In genomic region chr7:141466607-141467148, GRCm38 (mm10) we compare ENCODE assay signal across 8 mouse cellular contexts. TPM values are rescaled to one million over a fixed set of nuclear protein-coding genes. Genes with fewer than 3 reads are reported as not detected.
A peak's percentile ranks its signal among the peaks of the same experiment; 100 is the strongest.
DNase-seq lines count a peak whose midpoint lies in the region; ATAC-seq and TF ChIP-seq lines count a peak whose summit lies in the region.

No protein-coding gene starts in this region.

- peak overlapping the region; percentile 81 for H3K4me2 ChIP-seq in kidney, embryonic 15.5 days
- H3K4me2 ChIP-seq in embryonic facial prominence, embryonic 11.5 days (ENCODE audit: low read depth, low read length): peak overlapping the region; percentile 74
- H3K4me2 ChIP-seq in hindbrain, embryonic 15.5 days: peak overlapping the region; percentile 58
- H3K4me2 ChIP-seq in midbrain, postnatal 0 days (ENCODE audit: low read depth, low read length, poor library complexity, severe bottlenecking): peak overlapping the region; percentile 77

- ATAC-seq in kidney, embryonic 15.5 days (replicated peaks; ENCODE audit: low FRiP score): no peak
- ATAC-seq in embryonic facial prominence, embryonic 11.5 days (replicated peaks; ENCODE audit: insufficient number of reproducible peaks, low FRiP score, low TSS enrichment, low read depth): no peak
- no peak for ATAC-seq in hindbrain, embryonic 15.5 days (ENCODE audit: low FRiP score, low read depth)
- no peak for ATAC-seq in midbrain, postnatal 0 days (ENCODE audit: low FRiP score)

- peaks cover 44% of the 10 kb centered on the region for H3K27me3 ChIP-seq in kidney, embryonic 15.5 days
- H3K27me3 ChIP-seq in embryonic facial prominence, embryonic 11.5 days (ENCODE audit: control insufficient read depth, insufficient read depth, low read length): peaks cover 36% of the 10 kb centered on the region
- peaks cover 49% of the 10 kb centered on the region for H3K27me3 ChIP-seq in hindbrain, embryonic 15.5 days
- peaks cover 39% of the 10 kb centered on the region for H3K27me3 ChIP-seq in midbrain, postnatal 0 days (ENCODE audit: insufficient read depth, low read length)

- H3K4me1 ChIP-seq in kidney, embryonic 15.5 days: peaks cover 82% of the 10 kb centered on the region
- H3K4me1 ChIP-seq in embryonic facial prominence, embryonic 11.5 days (ENCODE audit: control insufficient read depth, insufficient read depth, low read length): peaks cover 32% of the 10 kb centered on the region
- peaks cover 55% of the 10 kb centered on the region for H3K4me1 ChIP-seq in hindbrain, embryonic 15.5 days (replicated peaks)
- peaks cover 30% of the 10 kb centered on the region for H3K4me1 ChIP-seq in midbrain, postnatal 0 days (ENCODE audit: insufficient read depth, low read length)

- peaks cover 23% of the 10 kb centered on the region for H3K36me3 ChIP-seq in kidney, embryonic 15.5 days
- H3K36me3 ChIP-seq in embryonic facial prominence, embryonic 11.5 days (replicated peaks; ENCODE audit: control insufficient read depth, insufficient read depth, low read depth, low read length): peaks cover 7% of the 10 kb centered on the region; the same call in 1 of the 2 replicates
- peaks cover 8% of the 10 kb centered on the region; the same call in 1 of the 2 replicates for H3K36me3 ChIP-seq in hindbrain, embryonic 15.5 days
- peaks cover 17% of the 10 kb centered on the region for H3K36me3 ChIP-seq in midbrain, postnatal 0 days (ENCODE audit: insufficient read depth, low read length)

- WGBS in kidney, embryonic 15.5 days: 55% methylated on average over 10 of the region's 10 CpGs
- 61% methylated on average over 10 of the region's 10 CpGs for WGBS in embryonic facial prominence, embryonic 11.5 days
- 60% methylated on average over 10 of the region's 10 CpGs for WGBS in hindbrain, embryonic 15.5 days
- 67% methylated on average over 10 of the region's 10 CpGs for WGBS in midbrain, postnatal 0 days

- peak overlapping the region; percentile 82 for H3K9ac ChIP-seq in kidney, embryonic 15.5 days
- H3K9ac ChIP-seq in embryonic facial prominence, embryonic 11.5 days (replicated peaks; ENCODE audit: low read length): peak overlapping the region; percentile 80
- H3K9ac ChIP-seq in hindbrain, embryonic 15.5 days: peak overlapping the region; percentile 73
- peak overlapping the region; percentile 64; the same call in 1 of the 2 replicates for H3K9ac ChIP-seq in midbrain, postnatal 0 days (replicated peaks; ENCODE audit: low read length, poor library complexity, severe bottlenecking)

- H3K4me3 ChIP-seq in kidney, embryonic 15.5 days (replicated peaks): peak overlapping the region; percentile 85
- peak overlapping the region; percentile 67 for H3K4me3 ChIP-seq in embryonic facial prominence, embryonic 11.5 days (ENCODE audit: low read depth, low read length)
- peak overlapping the region; percentile 66 for H3K4me3 ChIP-seq in hindbrain, embryonic 15.5 days
- H3K4me3 ChIP-seq in midbrain, postnatal 0 days (ENCODE audit: low read depth, low read length): peak overlapping the region; percentile 49

- H3K27ac ChIP-seq in kidney, embryonic 15.5 days: peak overlapping the region; percentile 92
- H3K27ac ChIP-seq in embryonic facial prominence, embryonic 11.5 days (replicated peaks; ENCODE audit: low read depth, low read length): no peak overlapping the region; the same call in 1 of the 2 replicates
- H3K27ac ChIP-seq in hindbrain, embryonic 15.5 days (replicated peaks): no peak overlapping the region
- no peak overlapping the region for H3K27ac ChIP-seq in midbrain, postnatal 0 days (ENCODE audit: low read depth, low read length)

- no peak for TF ChIP-seq CTCF in midbrain, postnatal 0 days (IDR thresholded peaks at IDR 0.05)

- H3K9me3 ChIP-seq in kidney, embryonic 15.5 days (replicated peaks): no peaks in the 10 kb centered on the region
- H3K9me3 ChIP-seq in embryonic facial prominence, embryonic 11.5 days (replicated peaks; ENCODE audit: control insufficient read depth, low read length): no peaks in the 10 kb centered on the region
- no peaks in the 10 kb centered on the region for H3K9me3 ChIP-seq in hindbrain, embryonic 15.5 days
- no peaks in the 10 kb centered on the region for H3K9me3 ChIP-seq in midbrain, postnatal 0 days (ENCODE audit: low read length)

- no peak for DNase-seq in kidney, adult 18-20 months
- no peak for DNase-seq in embryonic facial prominence, embryonic 11.5 days (ENCODE audit: low spot score)
- no peak for DNase-seq in midbrain, postnatal 0 days (ENCODE audit: low spot score)
- DNase-seq in right cerebral cortex, postnatal 14 days: no peak
- DNase-seq in thymus, adult 18-20 months: no peak
- no peak for DNase-seq in testis, postnatal 10 days (ENCODE audit: low spot score)

RNA-seq across cellular contexts. Expression of gene Cd151, which starts 0.5 kb away (rescaled TPM):
- polyA plus RNA-seq in kidney, embryonic 15.5 days (2015; fragmentation: Nextera tagmentation; extraction: Ambion mirVana): 30.9 and 34.8 TPM in 2 replicates
- polyA plus RNA-seq in embryonic facial prominence, embryonic 11.5 days (2014; fragmentation: Nextera tagmentation; extraction: Ambion mirVana): 39.2 and 42.4 TPM in 2 replicates
- 20.6 and 20.7 TPM in 2 replicates for polyA plus RNA-seq in hindbrain, embryonic 15.5 days (2015; fragmentation: Nextera tagmentation; extraction: Ambion mirVana)
- 46.4 and 52.9 TPM in 2 replicates for total RNA-seq in midbrain, postnatal 0 days (2014; rRNA removed)
- polyA plus RNA-seq in midbrain, postnatal 0 days (2015; fragmentation: Nextera tagmentation; extraction: Ambion mirVana): 13.6 and 15.0 TPM in 2 replicates

RNA-seq across cellular contexts. Expression of gene Cracr2b, which starts 5.8 kb away (rescaled TPM):
- polyA plus RNA-seq in kidney, embryonic 15.5 days (2015; fragmentation: Nextera tagmentation; extraction: Ambion mirVana): 19.3 and 22.0 TPM in 2 replicates
- polyA plus RNA-seq in embryonic facial prominence, embryonic 11.5 days (2014; fragmentation: Nextera tagmentation; extraction: Ambion mirVana): 3.5 and 4.8 TPM in 2 replicates
- polyA plus RNA-seq in hindbrain, embryonic 15.5 days (2015; fragmentation: Nextera tagmentation; extraction: Ambion mirVana): 7.1 and 9.5 TPM in 2 replicates
- 4.0 and 5.3 TPM in 2 replicates for total RNA-seq in midbrain, postnatal 0 days (2014; rRNA removed)
- 5.3 and 5.9 TPM in 2 replicates for polyA plus RNA-seq in midbrain, postnatal 0 days (2015; fragmentation: Nextera tagmentation; extraction: Ambion mirVana)

RNA-seq across cellular contexts. Expression of gene Polr2l, which starts 8.3 kb away (rescaled TPM):
- 78.7 and 81.5 TPM in 2 replicates for polyA plus RNA-seq in kidney, embryonic 15.5 days (2015; fragmentation: Nextera tagmentation; extraction: Ambion mirVana)
- polyA plus RNA-seq in embryonic facial prominence, embryonic 11.5 days (2014; fragmentation: Nextera tagmentation; extraction: Ambion mirVana): 60.6 and 67.2 TPM in 2 replicates
- 85.9 and 86.2 TPM in 2 replicates for polyA plus RNA-seq in hindbrain, embryonic 15.5 days (2015; fragmentation: Nextera tagmentation; extraction: Ambion mirVana)
- total RNA-seq in midbrain, postnatal 0 days (2014; rRNA removed): 27.0 and 28.9 TPM in 2 replicates
- 77.9 and 78.5 TPM in 2 replicates for polyA plus RNA-seq in midbrain, postnatal 0 days (2015; fragmentation: Nextera tagmentation; extraction: Ambion mirVana)

RNA-seq across cellular contexts. Expression of gene Tspan4, which starts 8.4 kb away (rescaled TPM):
- 91.6 and 93.4 TPM in 2 replicates for polyA plus RNA-seq in kidney, embryonic 15.5 days (2015; fragmentation: Nextera tagmentation; extraction: Ambion mirVana)
- polyA plus RNA-seq in embryonic facial prominence, embryonic 11.5 days (2014; fragmentation: Nextera tagmentation; extraction: Ambion mirVana): 24.8 and 27.3 TPM in 2 replicates
- 63.2 and 66.7 TPM in 2 replicates for polyA plus RNA-seq in hindbrain, embryonic 15.5 days (2015; fragmentation: Nextera tagmentation; extraction: Ambion mirVana)
- total RNA-seq in midbrain, postnatal 0 days (2014; rRNA removed): 91.4 and 94.8 TPM in 2 replicates
- polyA plus RNA-seq in midbrain, postnatal 0 days (2015; fragmentation: Nextera tagmentation; extraction: Ambion mirVana): 68.1 and 75.7 TPM in 2 replicates

RNA-seq across cellular contexts. Expression of gene Pnpla2, which starts 11.7 kb away (rescaled TPM):
- polyA plus RNA-seq in kidney, embryonic 15.5 days (2015; fragmentation: Nextera tagmentation; extraction: Ambion mirVana): 36.3 and 41.7 TPM in 2 replicates
- 10.5 and 11.1 TPM in 2 replicates for polyA plus RNA-seq in embryonic facial prominence, embryonic 11.5 days (2014; fragmentation: Nextera tagmentation; extraction: Ambion mirVana)
- 19.7 and 19.8 TPM in 2 replicates for polyA plus RNA-seq in hindbrain, embryonic 15.5 days (2015; fragmentation: Nextera tagmentation; extraction: Ambion mirVana)
- 6.5 and 7.0 TPM in 2 replicates for total RNA-seq in midbrain, postnatal 0 days (2014; rRNA removed)
- polyA plus RNA-seq in midbrain, postnatal 0 days (2015; fragmentation: Nextera tagmentation; extraction: Ambion mirVana): 22.2 and 24.5 TPM in 2 replicates
